Mouse (Mus musculus) layer of hippocampus, adult 11-12 months (tissue): Measurements from ENCODE around the gene Mettl23.
"Not testable (repeated sequence)": the region's sequence is repeated elsewhere in the genome, so short reads cannot be mapped to it uniquely, and the experiment has no call there.

Experiments
- DNase-seq: peaks from one replicate; pipeline ENCODE4 v3.0.0; 2022; ENCODE audit warnings: low spot score

Mettl23 gene

DNA sequence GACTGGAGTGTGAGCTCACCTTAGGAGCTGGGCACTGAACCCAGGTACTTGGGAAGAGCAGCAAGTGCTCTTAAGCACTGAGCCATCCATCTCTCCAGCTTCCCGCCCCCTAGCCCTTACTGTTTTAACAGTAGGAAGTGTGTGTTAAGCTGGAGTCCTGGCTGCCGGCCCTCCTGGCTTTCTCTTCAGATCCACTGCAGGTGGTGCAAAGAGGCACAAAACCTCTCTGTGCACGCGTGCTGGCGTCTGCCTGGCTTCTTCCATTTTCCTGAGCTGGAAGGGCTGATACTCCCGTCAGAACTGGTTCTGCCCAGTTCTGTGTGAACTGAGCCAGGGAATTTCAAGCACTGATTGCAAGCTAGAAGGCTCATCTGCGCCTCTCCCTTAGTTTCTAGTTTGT lies 37.8 kb downstream of the Mettl23 start:
- DNase-seq: no peak

DNA sequence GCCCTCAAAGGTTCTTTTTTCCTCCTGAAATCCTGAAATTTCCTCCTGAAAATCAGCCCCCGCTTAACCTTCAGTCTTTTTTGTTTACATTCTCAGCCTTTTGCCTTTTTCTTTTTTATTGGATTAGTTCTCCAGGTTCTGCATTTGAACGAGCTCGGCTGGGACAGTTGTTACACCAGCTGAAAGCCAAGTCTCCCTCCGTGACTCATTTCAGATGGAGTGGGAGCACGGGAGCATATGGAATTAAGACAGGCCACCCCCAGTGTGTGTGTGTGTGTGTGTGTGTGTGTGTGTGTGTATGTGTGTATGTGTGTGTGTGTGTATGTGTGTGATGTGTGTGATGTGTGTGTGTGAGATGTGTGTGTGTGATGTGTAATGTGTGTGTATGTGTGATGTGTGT lies 38.4 kb downstream of the Mettl23 start:
- no peak for DNase-seq

DNA sequence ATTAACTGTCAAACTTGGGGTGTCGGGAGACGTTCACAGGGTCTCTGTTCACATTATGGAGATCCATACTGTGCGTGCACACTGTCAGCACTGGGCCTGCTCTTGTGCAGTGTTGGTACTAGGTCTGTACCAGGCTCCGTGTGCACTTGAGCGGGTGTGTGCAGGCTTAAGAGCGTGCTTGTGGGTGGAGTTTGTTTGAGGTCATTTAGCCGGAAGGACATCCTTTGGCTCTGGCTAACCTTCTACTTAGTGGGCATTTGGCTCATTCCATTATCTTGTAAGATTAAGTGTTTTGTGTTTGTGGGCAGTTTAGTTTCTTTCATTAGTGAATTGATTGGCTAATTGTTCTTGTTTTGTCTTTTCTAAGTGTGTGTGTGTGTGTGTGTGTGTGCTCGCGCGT lies 39.4 kb downstream of the Mettl23 start:
- DNase-seq: no peak

DNA sequence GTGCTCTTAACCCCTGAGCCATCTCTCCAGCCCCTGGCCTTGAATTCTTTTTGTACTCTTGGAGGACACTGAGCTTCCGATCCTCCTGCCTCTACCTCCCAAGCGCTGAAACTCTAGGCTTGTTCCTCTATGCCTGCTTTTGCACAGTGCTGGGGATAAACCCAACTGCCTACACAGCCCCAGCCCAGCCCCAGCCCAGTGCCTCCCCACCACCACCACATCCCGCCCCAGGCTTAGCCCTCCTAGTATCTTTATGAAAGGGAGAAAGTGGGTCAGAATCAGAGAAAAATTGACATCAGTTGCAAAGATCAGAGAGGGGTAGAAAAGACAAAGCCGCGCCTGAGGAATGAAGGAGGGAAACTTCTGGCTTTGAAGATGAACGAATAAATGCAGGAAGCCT lies 41.0 kb downstream of the Mettl23 start:
- DNase-seq: no peak

DNA sequence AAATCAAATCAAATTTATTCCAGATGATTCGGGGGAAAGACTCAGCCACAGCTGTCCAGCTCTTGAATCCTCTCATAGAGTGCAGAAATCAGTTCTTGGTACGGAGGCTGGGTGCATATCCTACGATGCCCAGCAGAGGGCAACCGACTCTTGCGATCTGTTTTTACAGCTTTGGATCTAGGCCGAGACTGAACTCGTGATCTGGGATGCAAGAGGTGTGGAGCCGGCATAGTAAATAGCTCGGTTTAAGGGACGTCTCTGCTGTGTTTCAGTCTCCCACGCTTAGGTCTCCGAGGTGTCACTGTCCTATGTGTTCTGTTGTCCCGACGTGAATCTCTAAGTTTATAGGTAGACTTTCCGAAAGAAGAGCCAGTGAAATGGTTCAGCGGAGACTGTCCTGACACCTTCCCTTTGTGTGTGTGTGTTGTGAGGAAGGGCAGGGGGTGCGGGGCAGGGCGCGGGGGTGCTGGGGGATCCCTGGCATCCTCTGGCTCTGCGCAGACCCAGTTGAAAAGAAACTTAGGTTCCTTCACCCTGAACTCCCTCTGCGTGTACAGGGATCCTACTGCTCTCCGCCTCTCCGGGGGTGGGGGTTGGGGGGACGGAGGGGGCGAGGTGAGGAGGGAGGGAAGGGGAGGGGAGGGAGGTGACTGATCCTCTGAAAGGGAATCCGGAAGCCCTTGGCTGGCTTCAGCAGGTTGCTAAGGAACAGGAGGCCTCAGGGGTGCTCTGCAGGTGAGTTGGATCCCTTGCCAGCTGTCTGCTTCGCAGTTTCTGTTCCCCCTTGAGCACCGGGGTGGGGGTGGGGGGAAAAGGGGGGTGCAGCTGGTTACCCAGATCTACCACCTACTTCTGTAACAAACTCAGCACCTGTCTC lies 42.4 kb downstream of the Mettl23 start:
- peak; percentile 88 for DNase-seq

DNA sequence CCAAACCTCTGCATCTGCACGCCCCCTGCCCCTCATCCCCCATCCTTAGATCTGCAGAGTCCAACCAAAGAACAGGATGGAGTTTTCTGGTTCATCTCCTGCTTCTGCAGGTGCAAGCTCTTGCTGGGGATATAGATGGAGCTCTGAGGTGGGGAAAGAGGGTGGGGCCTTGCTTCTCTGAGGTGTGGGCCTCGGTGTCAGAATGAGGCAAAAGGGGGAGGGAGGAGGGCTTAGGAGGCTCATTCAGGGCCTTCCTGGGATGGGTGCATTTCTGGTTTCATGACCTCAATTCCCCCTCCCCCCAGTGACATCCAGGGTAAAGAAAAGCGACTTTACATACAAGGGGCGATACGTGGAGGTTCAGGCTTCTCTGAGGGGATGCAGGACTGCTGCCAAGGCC lies 44.1 kb downstream of the Mettl23 start:
- no peak for DNase-seq

DNA sequence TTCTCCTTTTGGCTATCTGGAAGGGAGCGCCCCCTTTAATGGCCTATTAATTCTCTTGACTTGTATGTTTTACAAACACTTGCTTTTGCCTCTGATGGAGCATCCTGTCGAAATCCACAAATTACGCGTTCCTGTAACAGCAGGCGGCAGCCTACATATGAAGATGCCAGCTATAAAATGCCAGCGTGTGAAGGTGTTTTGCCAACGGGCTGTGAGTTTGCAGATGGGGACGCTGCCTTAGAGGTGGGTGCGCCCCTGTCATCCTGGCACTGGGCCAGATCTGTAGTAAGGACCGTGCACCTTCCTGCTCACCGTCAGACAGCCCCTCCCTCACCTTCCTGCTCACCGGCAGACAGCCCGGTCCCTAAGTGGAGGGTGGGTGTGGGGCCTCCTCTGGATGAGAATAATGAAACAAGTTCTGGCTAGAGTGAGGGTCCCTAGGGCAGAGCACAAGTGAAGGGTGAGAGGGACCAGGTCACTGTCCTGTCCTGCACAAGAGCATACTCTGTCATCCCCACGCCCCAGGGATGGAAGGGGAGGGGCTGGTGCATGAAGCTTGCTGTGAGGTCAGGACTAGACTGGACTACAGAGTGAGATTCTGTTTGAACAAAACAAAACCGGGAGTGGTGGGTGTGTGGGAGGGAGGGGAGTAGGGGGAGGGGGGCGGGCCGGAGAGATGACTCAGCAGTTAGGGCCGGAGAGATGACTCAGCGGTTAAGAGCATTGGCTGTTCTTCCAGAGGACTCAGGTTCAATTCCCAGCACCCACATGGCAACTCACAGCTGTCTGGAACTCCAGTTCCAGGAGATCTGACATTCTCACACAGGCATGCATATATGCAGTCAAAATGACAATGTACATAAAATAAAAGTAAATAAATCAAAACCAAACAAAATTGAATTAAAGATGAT lies 50.7 kb downstream of the Mettl23 start:
- DNase-seq: peak; percentile 44

DNA sequence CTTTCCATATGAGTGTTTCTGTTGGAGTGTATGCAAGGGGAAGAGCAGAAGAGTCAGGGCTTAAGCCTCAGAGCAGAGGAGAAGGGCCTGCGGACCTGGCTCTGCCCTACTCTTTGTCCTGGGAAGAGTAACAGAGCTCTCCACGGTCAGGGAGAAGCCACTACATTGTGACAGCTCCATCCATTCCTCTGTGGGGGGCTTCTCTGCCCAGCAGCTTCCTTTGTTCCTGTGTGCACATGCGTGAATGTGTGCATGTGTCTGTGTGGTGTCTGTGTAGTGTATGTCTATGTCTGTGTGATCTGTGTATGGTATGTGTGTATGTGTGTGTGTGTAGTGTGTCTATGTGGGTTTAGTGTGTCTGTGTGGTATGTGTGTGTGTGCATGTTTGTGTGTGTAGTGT lies 52.3 kb downstream of the Mettl23 start:
- DNase-seq: no peak

DNA sequence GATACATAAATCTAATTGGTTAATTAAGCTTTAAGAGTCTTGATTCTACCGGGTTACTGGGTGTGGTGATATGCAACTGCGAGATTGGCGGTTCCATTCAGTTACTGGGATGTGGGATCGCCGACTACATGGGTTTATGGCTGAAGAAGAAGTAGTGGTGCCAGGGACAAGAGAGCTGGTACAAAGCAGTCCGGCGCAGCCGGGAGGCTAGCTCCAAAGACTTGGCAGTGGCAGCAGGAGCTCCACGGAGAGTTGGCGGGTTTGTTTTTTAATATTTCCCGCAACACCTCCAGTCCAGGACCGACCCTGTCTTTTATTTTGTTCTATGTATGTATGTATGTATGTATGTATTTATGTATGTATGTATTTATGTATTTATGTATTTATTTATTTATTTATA lies 56.2 kb downstream of the Mettl23 start:
- DNase-seq: no peak

DNA sequence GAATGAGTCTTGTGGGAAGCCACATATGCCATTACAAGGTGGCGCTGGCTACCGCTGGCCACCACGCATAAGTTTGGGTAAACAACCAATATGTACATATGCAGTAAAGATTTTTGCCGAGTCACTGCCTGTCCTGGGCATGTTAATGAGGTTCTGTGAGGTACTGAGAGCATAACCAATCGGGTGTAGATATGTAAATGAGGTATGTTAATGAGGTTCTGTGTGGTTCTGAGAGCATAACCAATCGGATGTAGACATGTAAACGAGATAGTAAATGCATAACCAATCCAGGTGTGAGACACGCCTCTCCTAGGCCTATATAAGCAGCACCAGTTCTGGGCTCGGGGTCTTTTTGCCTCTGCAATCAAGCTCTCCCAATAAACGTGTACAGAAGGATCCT lies 59.5 kb downstream of the Mettl23 start:
- not testable (repeated sequence) for DNase-seq
